Mouse (Mus musculus) thymus, postnatal 25 days (tissue): ENCODE data around the gene Zc3h7b.

ENCODE experiments used
- DNase-seq: peaks from one replicate; pipeline ENCODE4 v3.0.0; 2022

The Zc3h7b gene

GRCm38 (mm10) chr15:81797861-81798260, 53.0 kb downstream of the Zc3h7b start:
- no peak for DNase-seq

DNA sequence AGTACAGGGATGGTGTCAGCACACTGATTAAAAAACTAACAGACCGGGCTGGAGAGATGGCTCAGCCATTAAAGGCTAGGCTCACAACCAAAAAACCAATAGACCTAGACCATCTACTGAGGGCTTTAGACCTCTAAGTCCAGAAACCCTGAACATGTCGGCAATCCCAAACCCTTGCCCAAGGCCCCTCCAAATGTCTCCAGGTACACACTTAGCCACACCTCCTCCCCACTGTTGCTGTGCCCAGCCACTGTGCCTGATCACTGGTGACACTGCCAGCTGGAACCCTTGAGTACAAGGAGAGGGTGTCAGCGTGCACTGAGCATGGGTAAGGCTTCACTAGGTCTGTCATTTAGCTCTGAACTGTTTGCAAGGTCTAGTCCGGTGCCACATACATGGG, 53.6 kb downstream of the Zc3h7b start:
- no peak for DNase-seq

GRCm38 (mm10) chr15:81800391-81800790, 55.5 kb downstream of the Zc3h7b start:
- DNase-seq = no peak

DNA sequence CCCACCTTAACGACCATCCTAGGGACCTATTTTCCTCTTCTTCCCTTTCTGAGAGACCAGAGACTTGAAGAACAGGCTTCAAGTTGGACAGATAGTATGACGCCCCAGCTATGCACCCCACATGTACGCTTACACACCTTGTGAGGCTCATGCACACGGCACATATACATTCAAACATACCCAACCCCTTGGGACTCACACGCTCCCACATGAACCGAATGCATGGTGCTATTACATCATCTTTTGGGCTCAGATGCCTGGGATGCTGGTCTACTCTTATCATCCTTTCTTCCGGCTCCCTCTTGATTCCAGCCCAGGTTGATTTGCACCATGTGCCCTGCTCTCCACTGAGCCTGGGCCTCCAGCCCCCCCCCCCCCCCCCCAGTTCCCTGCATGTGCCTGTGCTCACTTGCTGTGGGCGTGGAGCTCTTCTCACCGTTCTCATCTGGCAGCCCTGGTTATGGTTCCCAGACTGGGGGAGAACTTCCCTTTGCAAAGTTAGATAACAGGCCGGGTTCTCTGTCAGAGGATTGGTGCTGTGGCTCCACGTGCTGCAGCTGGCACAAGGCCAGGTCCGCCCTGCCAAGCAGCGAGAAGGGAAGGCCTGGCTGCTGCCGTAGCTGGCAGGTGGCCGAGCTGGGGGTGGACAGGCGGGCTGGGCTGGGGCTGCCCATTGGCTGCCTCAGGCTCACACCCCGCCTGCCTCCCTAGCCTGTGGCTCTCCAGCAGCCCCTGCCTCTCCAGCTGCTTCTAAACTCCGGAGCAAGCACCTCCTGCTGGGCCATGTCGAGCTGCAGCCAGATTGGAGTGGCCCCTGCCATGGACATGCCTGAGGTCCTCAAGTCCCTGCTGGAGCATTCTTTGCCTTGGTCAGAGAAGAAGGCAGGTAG, 57.4 kb downstream of the Zc3h7b start, which contains the start of gene Tef:
Gene Tef (plus strand): TSS at position 421 of the 890 bp plus-strand sequence.
- DNase-seq = peak; percentile 74

DNA sequence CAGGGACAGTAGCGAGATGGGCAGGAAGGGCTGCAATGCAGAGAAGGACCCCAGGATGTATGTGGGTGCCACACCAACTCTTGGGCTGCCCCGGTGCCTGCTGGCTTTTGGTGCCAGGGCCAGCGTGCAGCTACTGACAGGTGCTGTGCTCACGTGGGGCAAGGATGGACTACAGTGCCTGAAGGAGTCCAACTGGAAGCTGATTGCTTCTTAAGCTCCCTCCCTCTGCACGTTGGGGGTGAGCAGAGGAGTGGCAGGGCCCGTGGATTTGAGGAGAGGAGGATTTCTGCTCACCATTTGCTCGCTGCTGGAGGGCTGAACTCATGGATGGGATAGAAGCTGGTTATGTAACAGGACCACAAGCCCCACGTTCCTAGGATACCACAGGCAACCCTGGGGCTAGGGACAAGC, 58.1 kb downstream of the Zc3h7b start:
- no peak for DNase-seq

- DNase-seq = no peak
These were observed 58.6 kb downstream of the Zc3h7b start for GRCm38 (mm10) chr15:81803425-81803951.

- no peak for DNase-seq
These were observed 59.3 kb downstream of the Zc3h7b start for GRCm38 (mm10) chr15:81804172-81804571.

GRCm38 (mm10) chr15:81804883-81805282, 60.0 kb downstream of the Zc3h7b start:
- no peak for DNase-seq

- no peak for DNase-seq
These were observed 60.8 kb downstream of the Zc3h7b start for GRCm38 (mm10) chr15:81805624-81806023.

- no peak for DNase-seq
These were observed 62.0 kb downstream of the Zc3h7b start for GRCm38 (mm10) chr15:81806621-81807404.

DNA sequence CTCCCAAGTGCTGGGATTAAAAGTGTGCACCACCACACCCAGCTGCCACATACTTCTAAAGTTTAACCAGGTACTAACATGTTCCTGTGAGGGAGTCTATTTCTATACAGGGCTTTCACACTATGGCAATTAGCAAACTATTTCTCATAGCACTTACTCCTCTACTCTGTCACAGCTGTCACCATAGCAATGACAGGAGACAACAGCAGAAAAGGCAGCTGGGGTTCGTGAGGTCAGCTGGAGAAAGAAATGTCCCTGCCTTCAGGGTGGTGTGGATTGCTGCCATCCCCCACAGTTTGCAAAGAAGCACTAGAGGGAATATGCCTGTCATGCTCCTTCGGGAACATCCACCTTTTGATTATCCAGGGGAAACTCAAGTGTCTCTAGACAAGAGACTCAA, 63.9 kb downstream of the Zc3h7b start:
- DNase-seq = no peak

GRCm38 (mm10) chr15:81809550-81809949, 64.7 kb downstream of the Zc3h7b start:
- DNase-seq = no peak

- peak; percentile 28 for DNase-seq
These were observed 65.3 kb downstream of the Zc3h7b start for GRCm38 (mm10) chr15:81810150-81810549.

DNA sequence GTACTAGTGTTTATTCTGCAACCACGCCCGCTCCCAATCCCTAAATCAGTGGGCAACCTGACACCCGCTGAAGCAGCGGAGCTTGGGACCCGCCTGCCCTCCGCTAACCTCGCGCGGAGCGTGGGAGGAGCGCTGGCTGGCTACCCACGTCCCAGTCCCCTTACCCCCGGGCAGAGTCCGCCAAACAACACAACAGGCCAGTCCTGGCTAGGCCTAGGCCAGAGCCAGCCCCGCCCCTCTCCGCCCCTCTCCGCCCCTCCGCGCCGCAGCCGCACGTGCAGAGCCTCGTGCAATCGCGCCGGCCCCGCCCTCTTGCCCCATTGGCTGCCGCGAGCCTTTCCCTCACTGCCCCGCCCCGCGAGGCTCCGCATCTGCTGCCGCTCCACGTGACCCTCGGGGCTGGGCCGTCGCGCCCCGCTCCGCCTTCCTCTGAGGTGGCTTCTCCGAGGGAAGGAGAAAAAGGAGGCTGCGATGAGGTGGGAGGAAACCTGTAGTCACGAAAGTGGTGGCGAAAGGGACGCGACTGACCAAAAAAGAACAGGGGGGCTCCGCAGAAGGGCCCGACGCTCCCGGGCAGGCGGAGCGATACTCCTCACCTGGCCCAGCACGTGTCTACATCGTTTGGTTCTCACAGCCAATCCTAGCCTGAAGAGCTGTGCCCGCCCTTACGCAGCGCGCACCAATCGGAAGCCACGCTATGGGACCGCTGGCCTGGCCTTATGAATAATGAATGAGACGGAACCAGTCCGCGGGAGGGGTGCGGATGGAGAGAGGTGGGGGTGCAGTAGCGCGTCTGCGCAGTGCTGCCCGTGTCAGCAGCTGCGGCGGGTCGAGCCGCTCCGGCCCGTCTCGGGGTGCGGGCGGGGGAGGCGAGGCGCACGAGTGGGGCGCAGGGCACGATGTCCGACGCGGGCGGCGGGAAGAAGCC, 66.1 kb downstream of the Zc3h7b start:
- DNase-seq = peak; percentile 95

DNA sequence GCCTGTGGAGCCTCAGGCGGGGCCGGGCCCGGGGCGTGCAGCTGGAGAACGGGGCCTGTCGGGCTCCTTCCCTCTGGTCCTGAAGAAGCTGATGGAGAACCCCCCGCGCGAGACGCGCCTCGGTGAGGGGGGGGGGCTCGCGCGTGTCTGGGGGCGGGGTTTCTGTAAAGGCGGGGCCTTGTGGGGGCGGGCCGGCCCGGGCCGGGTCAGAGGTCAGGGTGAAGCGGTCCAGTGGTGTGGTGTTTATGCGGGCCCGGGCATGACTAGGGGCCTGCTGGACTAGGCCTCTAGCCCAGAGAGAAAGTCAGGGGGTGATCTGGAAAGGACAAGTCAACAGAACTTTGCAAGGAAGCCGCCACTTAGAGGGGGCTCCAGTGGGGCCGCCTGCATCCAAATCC, 66.7 kb downstream of the Zc3h7b start:
- no peak for DNase-seq

- no peak for DNase-seq
These were observed 67.4 kb downstream of the Zc3h7b start for GRCm38 (mm10) chr15:81812287-81812686.

- no peak for DNase-seq
These were observed 68.1 kb downstream of the Zc3h7b start for GRCm38 (mm10) chr15:81812696-81813631.

DNA sequence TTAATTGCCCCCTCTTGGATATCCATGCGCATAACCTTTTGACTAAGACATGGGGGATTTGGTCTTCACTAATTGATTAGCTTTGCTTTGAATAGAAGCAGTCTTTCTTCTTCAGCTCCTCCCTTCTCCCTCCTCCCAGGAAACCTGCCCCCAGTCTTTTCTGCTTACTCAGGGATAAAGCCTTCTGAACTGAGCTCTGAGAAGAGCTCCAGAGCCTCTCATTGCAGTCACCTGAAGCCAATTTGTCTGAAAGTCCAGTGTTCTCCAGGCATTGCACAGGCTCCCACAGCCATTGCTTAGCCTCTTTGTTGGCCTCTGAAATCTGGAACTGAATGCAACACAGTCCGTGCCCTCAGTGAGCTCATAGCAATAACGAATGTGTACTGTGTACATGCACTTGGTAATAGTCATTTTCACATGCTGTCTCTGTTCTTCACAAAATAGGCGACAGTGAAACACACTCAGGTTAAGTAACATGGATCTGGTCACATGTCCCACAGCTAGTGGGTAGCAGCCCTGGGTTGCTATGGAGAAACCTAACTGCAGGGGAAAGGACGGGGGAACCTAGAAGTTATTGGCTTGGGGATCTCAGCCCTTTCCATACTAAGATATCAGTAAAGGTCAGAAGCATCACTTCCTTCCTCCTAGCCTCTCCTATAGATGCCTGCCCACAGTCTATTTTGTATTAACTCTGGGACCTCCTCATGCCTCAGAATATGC, 69.3 kb downstream of the Zc3h7b start:
- DNase-seq = no peak

- no peak for DNase-seq
These were observed 70.0 kb downstream of the Zc3h7b start for GRCm38 (mm10) chr15:81814716-81815370.

- DNase-seq = no peak
These were observed 73.5 kb downstream of the Zc3h7b start for GRCm38 (mm10) chr15:81818404-81818803.
